7 mouse cellular contexts compared by ENCODE assay signal in the genomic region with DNA sequence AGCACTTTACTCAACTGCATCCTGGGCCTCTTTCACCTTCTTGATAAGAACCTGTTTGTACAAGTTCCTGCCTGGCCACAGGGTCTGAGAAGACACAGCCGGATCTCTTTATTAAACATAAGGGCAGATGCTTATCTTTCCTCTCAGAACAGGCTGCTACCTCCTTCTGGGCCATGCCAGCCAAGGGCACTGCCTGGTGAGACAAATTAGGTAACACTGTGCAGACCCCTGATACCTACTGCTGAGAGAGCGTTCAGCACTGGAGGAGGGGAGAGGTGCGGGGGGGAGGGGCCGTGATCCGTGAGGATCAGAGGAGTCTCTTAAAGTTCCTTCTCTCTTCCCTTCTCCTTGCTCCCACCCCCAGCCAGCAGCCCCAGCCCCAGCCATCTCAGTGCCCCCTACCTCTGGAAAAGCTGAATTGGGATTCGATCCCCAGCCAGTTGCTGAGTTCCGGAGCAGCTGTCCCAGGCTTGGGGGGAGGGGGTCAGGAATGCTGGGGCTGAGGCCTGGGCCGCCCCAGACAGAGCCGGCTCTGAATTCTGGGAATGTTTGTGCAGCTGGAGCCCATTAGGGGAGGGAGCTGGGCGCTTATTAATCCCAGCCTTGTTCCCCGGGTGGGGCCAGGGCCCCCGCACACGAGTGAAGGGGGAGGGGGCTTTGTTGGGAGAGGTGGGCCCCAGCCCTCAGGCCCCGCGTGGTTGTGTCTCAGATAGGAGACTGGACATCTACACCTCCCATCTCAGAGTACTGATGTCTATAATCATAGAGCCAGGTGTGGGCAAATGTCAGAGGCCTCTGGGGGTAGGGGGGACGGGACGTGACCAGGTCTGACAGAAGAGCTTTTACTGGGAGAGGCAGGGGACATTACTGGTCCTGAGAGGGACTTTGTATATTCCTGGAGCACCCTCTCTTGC. TPM values are rescaled to one million over a fixed set of nuclear protein-coding genes. Genes with fewer than 3 reads are reported as not detected.
A peak's percentile ranks its signal among the peaks of the same experiment; 100 is the strongest.
DNase-seq lines count a peak whose midpoint lies in the region; ATAC-seq lines count a peak whose summit lies in the region.

No protein-coding gene starts in this region.

- peaks cover 48% of the 10 kb centered on the region for H3K4me1 ChIP-seq in embryonic facial prominence, embryonic 12.5 days
- H3K4me1 ChIP-seq in limb, embryonic 12.5 days (replicated peaks), result peaks cover 51% of the 10 kb centered on the region
- H3K4me1 ChIP-seq in neural tube, embryonic 14.5 days (ENCODE audit: control insufficient read depth, insufficient read depth, low read length), result 0 out of 2 replicates have a peak, but pooled peaks cover 9% of the 10 kb centered on the region

- no peaks in the 10 kb centered on the region for H3K36me3 ChIP-seq in embryonic facial prominence, embryonic 12.5 days
- H3K36me3 ChIP-seq in limb, embryonic 12.5 days, result peaks cover 4% of the 10 kb centered on the region; the same call in 1 of the 2 replicates
- H3K36me3 ChIP-seq in neural tube, embryonic 14.5 days (ENCODE audit: control insufficient read depth, insufficient read depth, low read length), result no peaks in the 10 kb centered on the region

- peak overlapping the region; percentile 36 for H3K4me2 ChIP-seq in embryonic facial prominence, embryonic 12.5 days (replicated peaks)
- peak overlapping the region; percentile 50 for H3K4me2 ChIP-seq in limb, embryonic 12.5 days
- H3K4me2 ChIP-seq in neural tube, embryonic 14.5 days (ENCODE audit: low read depth, low read length), result no peak overlapping the region

- WGBS in embryonic facial prominence, embryonic 12.5 days, result 3% methylated on average over 17 of the region's 17 CpGs
- WGBS in limb, embryonic 12.5 days, result under 1% methylated on average over 17 of the region's 17 CpGs
- WGBS in neural tube, embryonic 14.5 days, result 8% methylated on average over 17 of the region's 17 CpGs

- peaks cover 4% of the 10 kb centered on the region; the same call in 1 of the 2 replicates for H3K9me3 ChIP-seq in embryonic facial prominence, embryonic 12.5 days
- peaks cover 4% of the 10 kb centered on the region for H3K9me3 ChIP-seq in limb, embryonic 12.5 days
- no peaks in the 10 kb centered on the region for H3K9me3 ChIP-seq in neural tube, embryonic 14.5 days (ENCODE audit: control insufficient read depth, low read length)

- ATAC-seq in embryonic facial prominence, embryonic 12.5 days (ENCODE audit: insufficient number of reproducible peaks, insufficient read depth, low FRiP score, low TSS enrichment), result peak; percentile 95
- peak; percentile 95 for ATAC-seq in limb, embryonic 12.5 days (ENCODE audit: insufficient number of reproducible peaks, insufficient read depth, low FRiP score, low TSS enrichment, low read depth)
- peak; percentile 49; the same call in 1 of the 2 replicates for ATAC-seq in neural tube, embryonic 14.5 days (ENCODE audit: low read depth)
- no peak for ATAC-seq in megakaryocyte-erythroid progenitor cell, adult 5-6 weeks (replicated peaks; ENCODE audit: low FRiP score, low TSS enrichment, poor library complexity, severe bottlenecking)

- peak overlapping the region; percentile 13; the same call in 1 of the 2 replicates for H3K4me3 ChIP-seq in embryonic facial prominence, embryonic 12.5 days
- H3K4me3 ChIP-seq in limb, embryonic 12.5 days (replicated peaks), result peak overlapping the region; percentile 19
- no peak overlapping the region for H3K4me3 ChIP-seq in neural tube, embryonic 14.5 days (ENCODE audit: low read depth, low read length)

- H3K27ac ChIP-seq in embryonic facial prominence, embryonic 12.5 days, result peak overlapping the region; percentile 96
- H3K27ac ChIP-seq in limb, embryonic 12.5 days, result peak overlapping the region; percentile 96
- no peak overlapping the region for H3K27ac ChIP-seq in neural tube, embryonic 14.5 days (ENCODE audit: low read depth, low read length)

- peak; percentile 79 for DNase-seq in R1 (ENCODE audit: low read depth, low spot score)
- peak; percentile 67 for DNase-seq in heart, postnatal 4 days
- DNase-seq in left cerebral cortex, postnatal 14 days (ENCODE audit: low spot score in 2 of 2), result no peak

- no peaks in the 10 kb centered on the region for H3K27me3 ChIP-seq in embryonic facial prominence, embryonic 12.5 days
- H3K27me3 ChIP-seq in limb, embryonic 12.5 days, result no peaks in the 10 kb centered on the region
- H3K27me3 ChIP-seq in neural tube, embryonic 14.5 days (ENCODE audit: control insufficient read depth, insufficient read depth, low read length), result no peaks in the 10 kb centered on the region

- H3K9ac ChIP-seq in embryonic facial prominence, embryonic 12.5 days, result no peak overlapping the region
- peak overlapping the region; percentile 3; the same call in 1 of the 2 replicates for H3K9ac ChIP-seq in limb, embryonic 12.5 days (replicated peaks)
- no peak overlapping the region for H3K9ac ChIP-seq in neural tube, embryonic 14.5 days (replicated peaks; ENCODE audit: low read depth, low read length)

- intact Hi-C loops in left cerebral cortex, postnatal 14 days (cut with DNase I), result no loop called here

RNA-seq across cellular contexts. Expression of a gene that starts 19.9 kb away (rescaled TPM):
- 93.6 and 97.8 TPM in 2 replicates for polyA plus RNA-seq in embryonic facial prominence, embryonic 12.5 days (2016; fragmentation: Nextera tagmentation; extraction: Ambion mirVana)
- total RNA-seq in heart, postnatal 4 days (2021), result 10 to 100 TPM; 21.9 TPM
- polyA plus RNA-seq in limb, embryonic 12.5 days (2016; fragmentation: Nextera tagmentation; extraction: Ambion mirVana), result 77.9 and 82.7 TPM in 2 replicates
- polyA plus RNA-seq in neural tube, embryonic 14.5 days (2014; fragmentation: Nextera tagmentation; extraction: Ambion mirVana), result 6.5 and 10.5 TPM in 2 replicates
- total RNA-seq in left cerebral cortex, postnatal 14 days (2021), result 10 to 100 TPM; 10.6 to 11.1 TPM
- total RNA-seq in megakaryocyte-erythroid progenitor cell, adult 5-6 weeks (2014; fragmentation: Nextera tagmentation), result not detected in 2 replicates
- total RNA-seq in megakaryocyte-erythroid progenitor cell, adult 5-6 weeks (2017), result not detected in 2 replicates

RNA-seq across cellular contexts. Expression of a gene that starts 39.4 kb away (rescaled TPM):
- polyA plus RNA-seq in embryonic facial prominence, embryonic 12.5 days (2016; fragmentation: Nextera tagmentation; extraction: Ambion mirVana), result 0.65 and 1.3 TPM in 2 replicates
- total RNA-seq in heart, postnatal 4 days (2021), result under 1 TPM; 0.09 to 0.33 TPM
- 0.98 and 1.3 TPM in 2 replicates for polyA plus RNA-seq in limb, embryonic 12.5 days (2016; fragmentation: Nextera tagmentation; extraction: Ambion mirVana)
- polyA plus RNA-seq in neural tube, embryonic 14.5 days (2014; fragmentation: Nextera tagmentation; extraction: Ambion mirVana), result 0.11 and 0.12 TPM in 2 replicates
- total RNA-seq in left cerebral cortex, postnatal 14 days (2021), result not detected
- not detected in 2 replicates for total RNA-seq in megakaryocyte-erythroid progenitor cell, adult 5-6 weeks (2014; fragmentation: Nextera tagmentation)
- not detected in 2 replicates for total RNA-seq in megakaryocyte-erythroid progenitor cell, adult 5-6 weeks (2017)

RNA-seq across cellular contexts. Expression of a gene that starts 44.9 kb away (rescaled TPM):
- 11.8 and 12.3 TPM in 2 replicates for polyA plus RNA-seq in embryonic facial prominence, embryonic 12.5 days (2016; fragmentation: Nextera tagmentation; extraction: Ambion mirVana)
- total RNA-seq in heart, postnatal 4 days (2021), result 1 to 10 TPM; 4.4 to 5.3 TPM
- polyA plus RNA-seq in limb, embryonic 12.5 days (2016; fragmentation: Nextera tagmentation; extraction: Ambion mirVana), result 5.3 and 7.4 TPM in 2 replicates
- polyA plus RNA-seq in neural tube, embryonic 14.5 days (2014; fragmentation: Nextera tagmentation; extraction: Ambion mirVana), result 6.6 and 6.9 TPM in 2 replicates
- total RNA-seq in left cerebral cortex, postnatal 14 days (2021), result 1 to 10 TPM; 3.5 to 9.8 TPM
- not detected in 2 replicates for total RNA-seq in megakaryocyte-erythroid progenitor cell, adult 5-6 weeks (2014; fragmentation: Nextera tagmentation)
- not detected in 2 replicates for total RNA-seq in megakaryocyte-erythroid progenitor cell, adult 5-6 weeks (2017)

Comparison
In these comparisons a context has a peak if more than half of its experiments do, and no peak if none do; other contexts are left out.
1. DNase-seq: peak in R1 (single experiment) and heart, postnatal 4 days (single experiment); none in left cerebral cortex, postnatal 14 days (0 of 2).
2. RNA of a gene that starts 19.9 kb away (total RNA-seq): 21.9 TPM in heart, postnatal 4 days and 10.6 to 11.1 TPM in left cerebral cortex, postnatal 14 days; not detected in megakaryocyte-erythroid progenitor cell, adult 5-6 weeks; every median in the first group is over 10 times any median in the second.
3. RNA of a gene that starts 44.9 kb away (total RNA-seq): 3.5 to 9.8 TPM in left cerebral cortex, postnatal 14 days and 4.4 to 5.3 TPM in heart, postnatal 4 days; not detected in megakaryocyte-erythroid progenitor cell, adult 5-6 weeks; every median in the first group is over 4 times any median in the second.